Mouse (Mus musculus): ENCODE measurements around the gene Akr1c18.
"Not testable (repeated sequence)": the region's sequence is repeated elsewhere in the genome, so short reads cannot be mapped to it uniquely, and the experiment has no call there.

Gene Akr1c18

GRCm38 (mm10) chr13:4150518-4150917 is at the start of gene Akr1c18:
TSS of gene Akr1c18 (minus strand) at chr13:4150654.
- peak; percentile 92 for DNase-seq (ENCODE audit: inconsistent ontology term)

- no peak for DNase-seq (ENCODE audit: inconsistent ontology term)
These were observed 42.1 kb upstream of the Akr1c18 start for GRCm38 (mm10) chr13:4192511-4192910.

GRCm38 (mm10) chr13:4190904-4191303 is 40.5 kb upstream of the Akr1c18 start, which contains the start of gene Akr1c13:
TSS of gene Akr1c13 (plus strand) at chr13:4191150.
- DNase-seq (ENCODE audit: inconsistent ontology term): peak; percentile 30

- peak; percentile 9 for DNase-seq (ENCODE audit: inconsistent ontology term)
These were observed 37.7 kb upstream of the Akr1c18 start for GRCm38 (mm10) chr13:4188174-4188573.

GRCm38 (mm10) chr13:4186641-4187411 is 36.4 kb upstream of the Akr1c18 start:
- DNase-seq (ENCODE audit: inconsistent ontology term): not testable (repeated sequence)

- DNase-seq (ENCODE audit: inconsistent ontology term): no peak
These were observed 32.7 kb upstream of the Akr1c18 start for GRCm38 (mm10) chr13:4183116-4183515.

DNA sequence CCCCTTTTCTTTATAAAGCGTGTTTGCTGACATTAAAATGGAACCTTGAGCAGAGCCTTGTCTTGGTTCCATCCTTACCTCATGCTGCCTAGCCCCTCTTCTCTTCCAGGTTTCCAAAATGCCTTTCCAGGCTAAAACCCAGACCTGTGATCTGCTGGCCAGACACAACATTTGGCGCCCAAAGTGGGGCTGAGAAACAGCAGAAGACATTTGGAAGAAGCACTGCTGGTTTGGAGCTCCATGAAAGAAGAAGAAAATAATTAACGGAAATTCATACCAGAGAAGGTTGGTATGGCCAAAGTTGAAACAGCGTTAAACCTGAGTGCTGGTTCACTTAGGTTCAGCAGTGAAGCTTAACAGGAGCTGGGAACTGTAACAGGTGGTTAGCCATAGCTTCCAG is 30.9 kb upstream of the Akr1c18 start:
- DNase-seq (ENCODE audit: inconsistent ontology term): not testable (repeated sequence)

DNA sequence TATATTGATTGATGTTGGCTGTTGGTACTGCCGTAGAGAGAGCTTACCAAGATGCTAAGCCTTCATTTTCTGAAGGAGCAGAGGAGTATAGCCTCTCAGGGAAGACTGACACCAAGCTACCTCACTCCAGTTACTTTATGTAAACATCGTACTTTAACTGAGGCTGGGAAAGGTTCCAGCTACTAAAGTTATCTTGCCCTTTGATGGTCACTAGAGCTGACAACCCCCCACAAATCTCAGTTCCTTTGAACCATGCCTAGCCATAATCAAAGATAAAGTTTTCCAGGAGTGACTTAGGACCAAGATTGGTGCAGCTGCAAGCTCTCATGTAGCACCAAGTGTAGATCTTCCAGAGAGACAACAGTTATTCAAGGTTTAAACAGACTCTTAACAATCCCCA is 22.5 kb upstream of the Akr1c18 start:
- DNase-seq (ENCODE audit: inconsistent ontology term): no peak

GRCm38 (mm10) chr13:4168006-4168405 is 17.6 kb upstream of the Akr1c18 start:
- no peak for DNase-seq (ENCODE audit: inconsistent ontology term)

DNA sequence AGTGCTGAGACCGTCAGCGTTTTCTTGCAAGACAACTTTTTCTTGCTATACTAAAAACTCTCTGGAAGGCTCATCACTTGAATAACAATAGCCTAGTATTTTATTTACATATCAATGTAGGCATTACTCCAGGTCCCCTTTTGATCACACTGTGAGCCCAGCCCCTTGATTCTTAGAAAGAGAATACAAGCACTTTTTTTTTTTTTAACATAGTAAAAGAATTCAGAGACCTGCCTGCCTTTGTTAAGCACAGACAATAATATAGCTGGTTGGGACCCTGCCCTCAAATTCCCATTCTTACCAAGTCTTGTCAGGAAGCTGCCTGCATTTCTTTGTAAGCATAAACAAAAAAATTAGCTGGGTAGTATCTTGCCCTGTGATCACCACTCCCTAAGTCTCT is 4.8 kb upstream of the Akr1c18 start:
- DNase-seq (ENCODE audit: inconsistent ontology term): no peak

GRCm38 (mm10) chr13:4153593-4153992 is 3.1 kb upstream of the Akr1c18 start:
- no peak for DNase-seq (ENCODE audit: inconsistent ontology term)

DNA sequence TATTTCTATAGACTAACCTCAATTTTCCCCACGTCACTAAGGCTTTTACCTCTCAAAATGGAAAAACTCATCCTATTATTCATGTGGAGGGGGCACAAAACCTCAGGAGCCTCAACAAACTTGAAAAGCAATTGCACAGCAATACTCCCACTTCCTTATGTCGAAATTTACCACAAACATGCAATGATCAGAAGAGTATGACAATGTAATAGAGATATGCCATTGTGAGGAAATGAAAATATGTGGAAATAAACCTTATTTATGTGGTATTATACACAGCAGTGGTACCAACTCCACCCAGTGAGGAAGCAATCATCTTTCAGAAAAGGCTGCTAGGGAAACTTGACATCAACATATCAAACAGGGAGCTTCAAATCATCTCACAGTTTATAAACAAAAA is 2.5 kb upstream of the Akr1c18 start:
- DNase-seq (ENCODE audit: inconsistent ontology term): no peak

DNA sequence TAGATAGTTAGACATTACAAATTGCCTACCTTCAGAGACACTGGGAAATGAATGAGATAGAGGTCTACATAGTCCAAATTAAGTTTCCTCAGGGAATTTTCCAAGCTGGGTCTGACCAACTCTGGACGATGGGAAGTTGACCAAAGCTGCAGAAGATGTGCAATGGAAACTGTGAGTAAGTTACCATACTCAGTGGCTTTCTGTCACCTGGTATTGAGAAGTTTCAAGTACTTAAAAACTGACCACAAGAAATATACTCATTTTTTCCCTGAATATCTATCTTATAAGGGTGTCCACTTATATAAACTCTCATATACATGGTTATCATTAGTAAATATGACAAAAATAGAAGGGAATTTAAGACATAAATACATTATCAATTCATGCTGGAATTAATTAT is 6.2 kb downstream of the Akr1c18 start:
- DNase-seq (ENCODE audit: inconsistent ontology term): no peak

DNA sequence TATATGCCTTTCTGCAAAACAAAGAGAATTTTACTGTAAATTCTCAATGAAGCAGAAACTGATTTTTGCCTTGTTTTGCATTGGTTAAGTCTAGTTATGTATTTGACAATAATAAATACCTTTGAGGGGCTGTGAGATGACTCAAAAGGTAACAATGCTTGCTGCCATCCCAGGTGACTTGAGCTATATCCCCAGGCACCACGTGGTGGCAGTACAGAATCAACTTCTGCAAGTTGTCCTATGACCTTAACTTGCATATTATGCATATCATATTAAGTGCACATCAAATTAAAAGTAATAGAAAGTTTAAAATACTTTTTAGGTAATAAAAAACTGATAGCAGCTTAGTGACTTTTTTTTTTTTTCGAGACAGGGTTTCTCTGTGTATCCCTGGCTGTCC is 17.4 kb downstream of the Akr1c18 start:
- DNase-seq (ENCODE audit: inconsistent ontology term): no peak

- no peak for DNase-seq (ENCODE audit: inconsistent ontology term)
These were observed 18.7 kb downstream of the Akr1c18 start for GRCm38 (mm10) chr13:4131721-4132120.

DNA sequence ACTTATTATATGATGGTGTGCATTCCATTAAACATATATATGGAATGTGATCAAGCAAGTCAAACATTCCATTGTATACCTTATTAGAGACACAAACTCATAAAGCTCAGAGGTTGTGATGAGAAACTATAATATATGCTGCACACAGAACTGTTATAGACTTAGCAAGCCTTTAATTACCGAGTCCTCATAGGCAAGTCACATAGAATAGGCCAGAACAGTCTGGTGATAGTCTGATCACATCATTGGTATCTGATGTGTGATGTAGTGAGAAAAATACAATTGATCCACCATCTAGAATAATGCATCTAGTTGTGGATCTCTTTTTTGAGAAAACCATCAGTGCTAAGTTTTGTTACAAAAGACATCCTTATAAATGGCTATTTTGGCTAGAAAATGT is 19.1 kb downstream of the Akr1c18 start:
- DNase-seq (ENCODE audit: inconsistent ontology term): no peak

DNA sequence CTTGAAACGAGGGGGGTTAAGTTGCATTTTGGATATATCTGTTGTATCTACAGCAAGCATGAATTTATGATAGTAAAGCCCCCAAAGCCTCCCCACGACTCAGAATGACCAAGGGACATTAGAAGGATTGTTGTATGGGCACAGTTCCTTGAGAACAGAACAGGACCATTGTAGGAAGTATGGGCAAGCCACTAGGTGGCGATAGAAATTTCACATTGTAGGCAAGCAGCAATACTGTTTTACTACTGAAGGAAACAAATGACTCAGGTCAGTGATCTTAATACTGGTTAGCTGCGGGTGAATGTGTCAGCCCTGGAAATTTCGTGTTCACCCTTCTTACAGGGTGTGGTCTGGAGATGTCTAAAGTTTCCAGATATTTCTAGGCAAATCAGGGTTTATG is 21.4 kb downstream of the Akr1c18 start:
- no peak for DNase-seq (ENCODE audit: inconsistent ontology term)

DNA sequence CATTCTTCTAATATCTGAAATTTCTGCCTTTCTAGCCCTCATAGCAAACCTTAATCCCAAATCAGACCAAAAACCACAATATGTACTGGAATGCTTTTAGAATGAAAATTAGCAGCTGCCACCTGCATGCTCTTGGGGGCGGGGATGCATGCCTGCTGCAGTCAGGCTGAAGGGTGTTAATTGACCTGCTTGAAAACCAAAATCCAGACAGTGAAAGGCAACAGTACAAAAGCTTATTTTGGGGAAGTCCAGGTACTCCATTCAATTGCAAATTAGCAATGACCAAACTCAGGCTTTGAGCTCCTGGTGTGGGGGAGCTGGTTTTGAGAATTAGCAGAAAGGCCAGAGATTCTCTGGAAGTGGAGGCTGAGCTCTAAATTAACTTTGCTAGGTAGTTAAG is 24.6 kb downstream of the Akr1c18 start:
- DNase-seq (ENCODE audit: inconsistent ontology term): peak; percentile 72

DNA sequence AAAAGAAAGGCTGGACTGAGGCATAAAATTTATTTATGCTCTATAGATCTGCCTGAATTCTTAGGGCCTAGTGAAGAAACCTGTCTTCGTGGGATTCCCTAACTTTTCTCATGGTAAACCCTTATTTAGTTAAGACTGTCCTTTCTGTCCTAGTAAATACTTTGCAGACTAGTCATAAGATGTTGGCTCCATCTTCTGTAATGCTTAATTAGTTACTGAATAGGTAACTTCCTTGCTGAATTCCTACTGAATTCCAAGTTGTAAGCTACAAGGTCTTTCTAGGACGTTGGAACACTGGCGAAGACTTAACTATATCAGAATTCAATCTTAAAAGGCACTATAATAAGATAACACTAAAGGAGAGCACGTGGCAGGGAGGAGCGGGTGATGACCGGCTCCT is 26.0 kb downstream of the Akr1c18 start:
- DNase-seq (ENCODE audit: inconsistent ontology term): not testable (repeated sequence)

DNA sequence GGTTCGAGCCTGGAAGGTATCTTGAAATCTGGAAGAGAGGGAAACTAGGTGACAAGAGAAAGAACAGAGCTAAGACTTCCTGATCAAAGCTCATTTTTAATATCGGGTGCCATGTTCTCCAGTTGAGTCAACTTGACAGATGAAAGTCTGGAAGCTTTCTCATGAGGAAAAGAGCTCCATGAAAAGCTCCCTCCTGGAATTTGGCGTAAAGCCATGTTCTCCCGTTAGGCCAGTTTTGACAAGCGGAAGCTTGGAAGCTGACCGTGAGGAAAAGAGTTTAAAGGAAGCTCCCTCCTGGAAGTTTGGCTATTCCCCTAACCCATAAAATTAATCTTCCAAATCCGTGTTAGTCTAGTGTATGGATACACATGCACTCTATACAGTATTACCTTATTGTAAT is 27.3 kb downstream of the Akr1c18 start:
- DNase-seq (ENCODE audit: inconsistent ontology term): no peak

DNA sequence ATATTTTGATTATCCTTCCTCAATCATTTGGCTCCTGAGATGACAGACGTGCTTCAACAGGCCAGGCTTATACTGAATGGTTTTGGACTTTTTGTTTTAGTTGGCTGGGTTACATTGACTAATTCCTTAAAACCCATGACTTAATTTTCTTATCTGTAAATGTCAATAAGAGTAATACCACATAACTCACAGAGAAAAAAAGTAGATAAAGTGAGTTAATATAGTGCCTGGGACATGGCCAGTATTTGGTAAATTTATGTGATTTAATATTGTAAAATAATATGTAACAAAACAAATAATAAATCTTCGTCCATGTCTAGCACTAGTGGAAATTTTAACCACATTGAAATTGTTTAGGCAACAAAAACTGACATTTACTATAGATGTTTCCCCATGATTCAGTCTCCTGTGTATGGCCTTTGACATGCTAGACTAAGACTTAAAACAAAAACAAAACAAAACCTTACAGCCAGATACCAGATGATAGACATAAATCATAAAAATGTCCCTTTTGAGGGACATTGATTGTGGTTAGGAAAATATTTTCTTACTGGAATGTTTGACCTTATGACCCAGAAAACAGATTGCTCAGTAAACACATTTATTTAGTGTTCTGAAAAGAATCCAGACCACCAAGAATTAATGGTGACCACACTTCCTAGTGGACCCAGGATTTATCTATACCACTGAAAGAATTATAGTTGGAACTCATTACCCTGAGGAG is 31.1 kb downstream of the Akr1c18 start:
- peak; percentile 26 for DNase-seq (ENCODE audit: inconsistent ontology term)

- DNase-seq (ENCODE audit: inconsistent ontology term): peak; percentile 80
These were observed 39.9 kb downstream of the Akr1c18 start for GRCm38 (mm10) chr13:4110281-4111188.

Data from Muller cell, postnatal 12 days (primary cell).